Mouse (Mus musculus) megakaryocyte progenitor cell, adult 5-6 weeks (primary cell): ENCODE data around the gene Exoc2. TPM values are rescaled to one million over a fixed set of nuclear protein-coding genes. Genes with fewer than 3 reads are reported as not detected.

ENCODE experiments used
- ATAC-seq: replicated peaks from 2 replicates; pipeline ENCODE4 v1.8.0; 2016; ENCODE audit warnings: mild to moderate bottlenecking, moderate TSS enrichment, inconsistent platforms; ENCODE audit not compliant: poor library complexity
- total RNA-seq, 2 experiments: library from RNA; stranded (forward) in 1 of 2; stranded (reverse) in 1 of 2; fragments of 157-497, 149-512 nt in 1 of 2; fragments of 200-1000 nt in 1 of 2; gene quantifications; 2 replicates each; pipeline versions ENCODE4 v1.2.3 to v1.2.4; 2015 to 2017

The Exoc2 gene
- total RNA-seq, 2 experiments from 2014 or later, result 32.5 to 43.8 TPM

- ATAC-seq, result peak; percentile 54
These were observed 140.3 kb downstream of the Exoc2 start for GRCm38 (mm10) chr13:30833476-30834149.

DNA sequence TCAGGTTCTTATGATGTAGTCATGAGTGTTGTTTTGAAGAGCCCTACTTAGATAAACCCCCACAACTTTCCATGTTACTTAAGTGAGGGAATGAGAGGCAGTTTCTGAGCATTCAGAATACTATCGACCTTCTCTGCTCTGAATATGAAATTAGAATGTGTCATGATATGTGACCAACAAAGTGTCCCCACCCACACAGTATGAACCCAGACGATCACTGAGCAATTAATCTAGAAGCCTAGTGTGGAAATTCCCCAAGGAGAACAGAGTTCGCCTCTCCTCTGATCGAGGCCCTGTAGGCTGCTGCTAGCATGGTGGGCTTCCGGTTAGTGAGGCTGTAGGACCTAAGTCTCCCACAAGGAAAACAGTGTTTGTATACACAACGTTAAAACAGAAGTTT lies 142.5 kb downstream of the Exoc2 start:
- no peak for ATAC-seq

GRCm38 (mm10) chr13:30826511-30826910 lies 147.4 kb downstream of the Exoc2 start:
- no peak for ATAC-seq

DNA sequence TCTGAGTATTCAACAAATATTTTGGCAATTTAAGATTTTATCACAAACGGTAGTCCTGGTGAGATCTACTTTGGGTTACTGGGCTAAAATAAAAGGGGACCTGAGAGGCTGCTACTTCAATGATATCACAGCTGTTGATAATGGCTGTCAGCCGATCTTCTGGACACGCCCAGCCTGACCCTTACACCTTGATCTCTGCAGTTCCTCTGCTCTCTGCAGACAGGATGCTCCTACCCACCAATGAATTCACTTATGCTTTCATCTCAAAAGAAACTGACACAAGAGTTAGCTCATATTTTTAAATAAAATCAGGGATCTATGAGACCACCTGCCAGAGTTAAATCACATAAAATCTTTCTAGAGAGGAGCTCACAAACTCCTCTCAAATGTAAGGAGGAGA lies 149.0 kb downstream of the Exoc2 start:
- no peak for ATAC-seq

DNA sequence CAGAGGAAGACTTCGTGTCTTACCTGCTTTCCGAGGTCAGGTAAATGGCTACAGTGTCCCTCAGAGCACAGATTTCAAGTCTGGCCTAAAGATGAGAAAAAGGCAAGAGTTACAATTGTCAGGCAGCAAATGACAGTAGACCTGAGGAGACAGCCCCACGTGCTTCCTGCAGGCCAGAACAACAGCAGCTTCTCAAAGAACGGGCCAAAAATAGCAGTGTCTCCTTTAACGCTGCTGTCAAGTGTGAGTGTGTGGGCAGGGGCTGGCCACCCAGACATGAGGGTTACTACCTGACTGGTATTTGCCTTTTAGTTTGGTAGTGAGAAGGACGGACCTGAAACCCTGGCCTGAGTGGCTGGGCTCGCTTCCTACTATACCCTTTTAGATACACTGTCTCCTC lies 153.3 kb downstream of the Exoc2 start:
- no peak for ATAC-seq

GRCm38 (mm10) chr13:30819891-30820290 lies 154.0 kb downstream of the Exoc2 start:
- ATAC-seq, result peak; percentile 95

DNA sequence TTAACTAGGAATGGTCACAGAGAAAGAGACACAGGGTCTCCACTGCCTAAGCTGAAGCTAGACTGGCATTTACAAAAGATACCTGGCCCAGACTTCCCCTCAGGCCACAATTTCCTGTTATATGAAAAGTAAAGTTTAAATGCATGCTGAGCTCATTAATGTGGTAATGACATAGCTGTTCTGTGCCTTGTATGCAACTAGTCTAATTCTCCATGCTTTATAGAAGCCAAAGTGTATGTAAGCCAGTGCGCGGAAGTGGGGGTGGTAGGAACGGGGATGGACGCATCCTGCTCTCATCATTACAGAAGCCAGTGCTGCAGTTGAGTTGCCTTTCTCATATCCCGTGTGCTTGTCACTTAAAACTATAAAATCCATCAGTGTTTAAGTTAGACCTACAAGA lies 156.5 kb downstream of the Exoc2 start:
- no peak for ATAC-seq

DNA sequence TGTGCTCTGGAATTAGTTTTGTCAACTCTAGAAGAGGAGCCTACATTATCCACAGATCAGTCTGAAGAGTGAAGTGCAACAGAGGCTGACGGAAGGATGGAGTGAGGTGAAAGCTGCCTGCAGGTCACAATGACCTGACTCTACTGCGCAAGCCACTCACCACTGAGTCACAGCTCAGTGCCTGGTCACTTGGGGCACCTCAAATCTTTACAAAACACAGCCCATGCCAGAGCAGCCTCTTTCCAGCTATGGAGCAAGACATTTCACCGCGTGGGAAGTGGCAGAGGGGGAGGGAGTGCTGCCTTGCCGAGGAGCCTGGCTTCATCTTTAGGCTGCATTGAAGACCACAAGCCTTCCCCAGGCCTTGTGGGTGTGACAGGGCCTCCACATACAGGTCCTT lies 159.6 kb downstream of the Exoc2 start:
- no peak for ATAC-seq

DNA sequence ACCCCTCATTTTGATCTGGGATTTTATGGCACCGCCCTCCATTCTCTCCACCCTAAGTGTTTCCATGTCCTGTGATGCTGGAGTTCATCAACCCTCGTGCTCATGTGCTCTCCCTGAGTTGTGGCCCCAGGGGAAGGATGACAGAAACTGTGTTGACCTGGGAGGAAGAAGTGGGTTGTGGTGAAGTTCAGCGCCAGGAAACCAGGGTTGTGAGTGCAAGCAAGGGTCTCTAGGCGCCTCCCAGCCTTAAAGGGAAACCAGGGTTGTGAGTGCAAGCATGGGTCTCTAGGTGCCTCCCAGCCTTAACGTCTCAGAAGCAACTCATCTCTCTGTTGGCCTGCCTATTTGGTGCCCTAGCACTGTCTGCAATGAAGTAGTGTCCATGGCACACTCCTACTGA lies 160.4 kb downstream of the Exoc2 start:
- peak; percentile 70 for ATAC-seq

DNA sequence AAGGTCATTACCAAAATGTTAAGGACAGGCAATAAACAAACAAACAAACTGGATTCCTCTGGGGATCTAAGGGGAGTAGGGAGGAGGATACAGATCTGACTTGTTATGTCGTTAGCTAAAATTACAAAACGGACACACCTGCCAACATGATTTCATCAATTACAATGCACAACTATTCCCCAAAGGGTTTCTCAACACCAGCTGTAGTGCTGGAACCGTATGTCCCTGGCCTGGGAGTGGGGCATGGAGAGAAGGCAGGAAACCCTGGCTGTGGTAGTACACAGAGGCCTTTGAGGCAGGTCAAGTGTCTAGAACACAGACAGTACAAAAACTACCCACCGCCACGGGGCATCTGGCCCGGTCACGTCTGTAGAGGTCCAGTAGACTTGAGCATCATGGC lies 164.7 kb downstream of the Exoc2 start:
- no peak for ATAC-seq

- 0 out of 2 replicates have a peak, but pooled peaks have one; percentile 23 for ATAC-seq
These were observed 171.4 kb downstream of the Exoc2 start for GRCm38 (mm10) chr13:30802336-30802955.

- ATAC-seq, result no peak
These were observed 172.0 kb downstream of the Exoc2 start for GRCm38 (mm10) chr13:30801886-30802285.

DNA sequence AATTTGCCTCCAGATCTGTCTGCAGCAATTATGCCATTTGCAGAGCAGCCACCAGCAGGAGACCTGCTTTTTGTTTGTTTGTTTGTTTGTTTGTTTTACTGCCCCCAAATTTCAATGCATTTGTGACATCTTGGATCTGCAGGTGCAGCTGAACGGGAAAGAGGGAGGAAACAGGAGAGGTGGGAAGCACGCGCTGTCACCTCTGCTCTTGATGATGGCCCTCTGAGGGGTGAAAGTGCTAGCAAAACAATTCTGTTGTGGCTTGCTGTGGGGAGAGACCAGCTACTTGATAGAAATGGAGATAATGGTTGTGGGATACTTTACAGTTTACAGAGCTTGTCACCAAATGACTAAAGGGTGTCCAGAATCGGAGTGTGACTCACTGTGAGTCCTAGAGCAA lies 177.9 kb downstream of the Exoc2 start:
- ATAC-seq, result no peak

DNA sequence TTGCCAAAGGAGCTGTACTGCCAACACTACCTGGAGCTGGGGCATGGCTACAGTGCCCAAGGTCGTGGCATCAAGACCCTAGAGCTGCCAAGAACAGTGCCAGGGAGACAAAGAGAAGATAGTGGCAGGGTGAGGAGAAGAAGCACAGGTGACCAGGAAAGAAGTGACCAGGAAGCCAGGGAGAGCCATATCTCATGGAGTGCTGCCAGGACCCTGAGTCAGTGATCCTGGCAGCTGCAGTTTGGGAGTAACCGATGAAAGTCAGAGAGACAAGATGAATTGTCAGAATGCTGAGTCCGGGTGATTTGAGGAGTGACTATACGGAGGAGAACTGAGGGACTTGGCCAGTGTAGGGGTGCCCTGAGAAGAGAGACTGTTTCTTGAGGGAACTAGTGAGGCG lies 180.3 kb downstream of the Exoc2 start:
- no peak for ATAC-seq

- ATAC-seq, result no peak
These were observed 180.7 kb downstream of the Exoc2 start for GRCm38 (mm10) chr13:30793196-30793595.

DNA sequence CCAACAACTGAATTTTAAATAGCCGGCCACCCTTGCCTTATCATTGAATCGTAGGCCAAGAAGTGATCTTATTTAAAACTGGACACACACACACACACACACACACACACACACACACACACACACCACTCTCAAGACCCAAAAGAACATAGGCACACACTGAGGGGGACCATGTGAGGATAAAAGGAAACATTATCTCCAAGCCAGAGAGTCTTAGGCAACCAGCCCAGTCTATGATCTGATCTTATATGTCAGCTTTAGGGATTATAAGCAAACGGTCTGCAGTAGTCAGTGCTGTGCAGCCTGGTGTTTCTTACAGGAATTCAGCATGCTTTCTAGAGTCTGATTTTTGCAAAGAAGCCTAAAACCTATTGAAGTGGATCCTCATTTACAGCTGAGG lies 181.2 kb downstream of the Exoc2 start:
- no peak for ATAC-seq

GRCm38 (mm10) chr13:30792308-30792707 lies 181.6 kb downstream of the Exoc2 start:
- peak; percentile 50; the same call in 1 of the 2 replicates for ATAC-seq

- ATAC-seq, result no peak
These were observed 183.9 kb downstream of the Exoc2 start for GRCm38 (mm10) chr13:30790016-30790415.

DNA sequence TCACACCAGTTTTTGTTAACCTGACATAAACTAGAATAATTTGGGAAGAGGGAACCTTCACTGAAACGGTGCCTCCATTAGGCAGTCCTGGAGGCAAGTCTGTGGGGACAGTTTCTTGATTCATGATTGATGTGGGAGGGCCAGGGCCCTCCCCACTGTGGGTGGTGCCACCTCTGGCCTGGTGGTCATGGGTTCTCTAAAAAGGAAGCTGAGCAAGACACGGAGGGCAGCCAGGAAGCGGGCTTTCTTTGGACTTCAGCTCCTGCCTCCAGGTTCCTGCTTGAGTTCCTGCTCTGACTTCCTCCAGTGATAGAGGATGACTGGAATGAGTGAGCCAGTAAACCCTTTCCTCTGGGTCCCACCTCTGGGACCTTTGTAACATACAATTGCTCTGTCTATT lies 185.5 kb downstream of the Exoc2 start:
- no peak for ATAC-seq

GRCm38 (mm10) chr13:30787960-30788359 lies 185.9 kb downstream of the Exoc2 start:
- ATAC-seq, result no peak

DNA sequence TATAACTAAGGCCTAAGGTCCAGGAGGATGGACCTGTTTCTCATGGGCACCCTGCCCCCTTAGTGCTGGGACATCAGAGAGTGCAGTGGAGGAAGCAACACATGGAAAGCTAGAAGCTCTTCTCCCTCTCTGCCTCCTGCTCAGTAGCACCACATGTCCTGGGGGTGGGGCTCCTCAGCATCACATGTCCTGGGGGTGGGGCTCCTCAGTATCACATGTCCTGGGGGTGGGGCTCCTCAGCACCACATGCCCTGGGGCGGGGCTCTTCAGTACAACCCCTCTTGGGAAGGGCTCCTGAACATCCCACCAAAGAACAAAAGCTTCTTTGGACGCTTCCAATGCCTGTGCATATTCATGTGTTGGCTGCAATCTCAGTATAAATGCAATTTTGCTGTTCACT lies 186.3 kb downstream of the Exoc2 start:
- no peak for ATAC-seq

- ATAC-seq, result no peak
These were observed 186.9 kb downstream of the Exoc2 start for GRCm38 (mm10) chr13:30787036-30787320.
